ENCODE assay signal across 8 mouse cellular contexts in the genomic region with DNA sequence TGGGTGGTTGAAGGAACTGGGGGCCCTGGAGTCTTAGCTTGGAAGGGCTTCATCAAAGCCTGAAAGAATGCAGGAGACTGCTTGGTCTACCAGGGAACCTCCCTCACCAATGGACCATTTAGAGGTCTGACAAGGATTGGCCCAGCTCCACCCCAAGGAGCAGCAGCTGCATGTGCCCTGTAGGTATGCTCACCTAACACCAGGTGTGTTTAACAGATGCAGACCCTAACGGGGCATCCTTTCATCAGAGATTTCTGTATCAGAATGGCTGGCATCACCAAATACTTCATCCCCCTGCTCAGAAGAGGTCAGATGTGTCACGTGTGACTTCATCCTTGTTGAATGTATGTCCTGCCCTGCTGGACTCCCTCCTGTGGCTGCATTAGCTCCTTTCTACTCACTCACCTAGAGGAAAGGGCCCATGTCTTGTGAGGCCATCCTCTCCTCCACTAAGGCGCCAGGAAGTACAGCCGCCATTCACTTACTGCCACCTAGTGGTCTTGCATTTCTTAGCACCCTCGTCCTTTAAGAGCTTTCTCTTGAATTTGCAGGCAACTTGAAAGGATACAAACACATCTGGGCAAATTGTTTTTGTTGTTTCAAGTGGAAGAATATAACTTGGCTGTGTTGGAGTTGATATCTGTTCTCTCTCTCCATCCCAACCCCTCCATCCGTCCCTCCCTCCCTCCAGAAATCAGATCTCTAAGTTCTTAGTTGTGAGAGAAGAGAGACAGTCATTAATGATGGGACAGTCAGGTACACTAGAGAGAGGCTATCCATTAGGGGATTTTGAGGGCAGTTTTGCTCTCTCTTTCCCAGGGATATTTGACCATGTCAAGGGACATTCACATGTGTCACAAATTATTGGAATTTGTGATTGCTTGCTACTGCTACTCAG.
DNase-seq lines count a peak whose midpoint lies in the region; ATAC-seq and TF ChIP-seq lines count a peak whose summit lies in the region.

No protein-coding gene starts in this region.

- no peaks in the 10 kb centered on the region for H3K9me3 ChIP-seq in heart, embryonic 12.5 days (replicated peaks)
- no peaks in the 10 kb centered on the region for H3K9me3 ChIP-seq in hindbrain, embryonic 13.5 days

- H3K4me3 ChIP-seq in heart, embryonic 12.5 days = no peak overlapping the region
- H3K4me3 ChIP-seq in hindbrain, embryonic 13.5 days = no peak overlapping the region
- H3K4me3 ChIP-seq in small intestine, adult 2 months (ENCODE audit: low read depth, low read length) = no peak overlapping the region

- H3K27ac ChIP-seq in heart, embryonic 12.5 days (ENCODE audit: poor library complexity, severe bottlenecking) = no peak overlapping the region
- H3K27ac ChIP-seq in hindbrain, embryonic 13.5 days = no peak overlapping the region
- H3K27ac ChIP-seq in small intestine, adult 2 months (ENCODE audit: insufficient read depth, low read depth, low read length) = no peak overlapping the region

- no peak overlapping the region for H3K4me2 ChIP-seq in heart, embryonic 12.5 days
- no peak overlapping the region for H3K4me2 ChIP-seq in hindbrain, embryonic 13.5 days

- no peak for TF ChIP-seq POLR2A in small intestine, adult 2 months (IDR thresholded peaks at IDR 0.05; ENCODE audit: low read depth, low read length)

- 29% methylated on average over 6 of the region's 6 CpGs for WGBS in heart, embryonic 12.5 days
- 35% methylated on average over 6 of the region's 6 CpGs for WGBS in hindbrain, embryonic 13.5 days
- 38% methylated on average over 6 of the region's 6 CpGs for WGBS in small intestine, adult 2 months

- H3K9ac ChIP-seq in heart, embryonic 12.5 days = no peak overlapping the region
- no peak overlapping the region for H3K9ac ChIP-seq in hindbrain, embryonic 13.5 days

- TF ChIP-seq CTCF in small intestine, adult 2 months (IDR thresholded peaks at IDR 0.05; ENCODE audit: extremely low read depth, insufficient read length, insufficient replicate concordance, low read depth, low read length) = peak; percentile 74; the same call in 1 of the 2 replicates

- H3K36me3 ChIP-seq in heart, embryonic 12.5 days = 0 out of 2 replicates have a peak, but pooled peaks cover 2% of the 10 kb centered on the region
- no peaks in the 10 kb centered on the region for H3K36me3 ChIP-seq in hindbrain, embryonic 13.5 days
- H3K36me3 ChIP-seq in small intestine, adult 2 months (ENCODE audit: control insufficient read depth, insufficient read depth, low read length) = peaks cover 29% of the 10 kb centered on the region

- no peaks in the 10 kb centered on the region for H3K27me3 ChIP-seq in heart, embryonic 12.5 days (replicated peaks)
- H3K27me3 ChIP-seq in hindbrain, embryonic 13.5 days = no peaks in the 10 kb centered on the region
- H3K27me3 ChIP-seq in small intestine, adult 2 months (ENCODE audit: control insufficient read depth, insufficient read depth, low read length) = no peaks in the 10 kb centered on the region

- no peaks in the 10 kb centered on the region for H3K4me1 ChIP-seq in heart, embryonic 12.5 days (replicated peaks)
- no peaks in the 10 kb centered on the region for H3K4me1 ChIP-seq in hindbrain, embryonic 13.5 days (replicated peaks)
- H3K4me1 ChIP-seq in small intestine, adult 2 months (ENCODE audit: control insufficient read depth, insufficient read depth, insufficient read length, low read length) = peaks cover 14% of the 10 kb centered on the region; the same call in 1 of the 2 replicates

- DNase-seq in heart, adult 11 months = peak; percentile 88
- peak; percentile 4 for DNase-seq in c-Kit-negative CD71-positive TER-119-positive erythroid progenitor cells, embryonic 14.5 days (ENCODE audit: low read depth, low spot score)
- DNase-seq in fibroblast of lung, adult 2 months (ENCODE audit: low read depth) = peak; percentile 41
- peak; percentile 62 to 71 for DNase-seq in layer of hippocampus, postnatal 10 days (ENCODE audit: low spot score in 2 of 2)
- peak; percentile 77 for DNase-seq in mesoderm, embryonic 11.5 days (ENCODE audit: low read depth, low spot score)

- no peak; the same call in 1 of the 2 replicates for ATAC-seq in heart, embryonic 12.5 days (ENCODE audit: insufficient number of reproducible peaks, low FRiP score)
- ATAC-seq in hindbrain, embryonic 13.5 days (ENCODE audit: low FRiP score) = peak; percentile 79

Comparison
In these comparisons a context has a peak if more than half of its experiments do, and no peak if none do; other contexts are left out.
1. DNase-seq: peak in every context shown above with its lines; median percentile 88 in heart, adult 11 months; 77 in mesoderm, embryonic 11.5 days; 66 in layer of hippocampus, postnatal 10 days; 41 in fibroblast of lung, adult 2 months; 4 in c-Kit-negative CD71-positive TER-119-positive erythroid progenitor cells, embryonic 14.5 days.